Mouse (Mus musculus) retina, postnatal 7 days (tissue): ENCODE data around the gene Myh7b.

Source experiments
- DNase-seq: peaks from one replicate; pipeline ENCODE4 v3.0.0-alpha.2; 2012; ENCODE audit warnings: low read depth, low spot score

Myh7b gene

DNA sequence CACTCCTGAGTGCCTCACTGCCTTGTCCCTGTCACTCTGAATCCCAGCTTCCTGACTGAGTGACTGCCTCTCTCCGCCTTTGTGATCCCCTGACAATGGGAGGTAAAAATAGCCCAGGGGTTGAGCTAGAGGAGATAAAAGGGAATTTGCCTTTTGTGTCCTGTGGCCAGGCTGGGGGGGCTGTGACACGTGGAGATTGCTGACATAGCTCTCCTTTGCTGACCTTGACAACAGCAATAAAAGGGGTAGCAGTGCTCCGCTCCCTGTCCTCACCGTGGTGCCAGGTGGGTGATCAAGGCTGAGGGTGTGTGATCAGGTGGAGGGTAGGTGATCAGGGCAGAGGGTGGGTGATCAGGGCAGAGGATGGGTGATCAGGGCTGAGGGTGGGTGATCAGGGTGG, at the start of gene Myh7b:
TSS of gene Myh7b (plus strand) at position 235 of the 400 bp plus-strand sequence.
- no peak for DNase-seq

DNA sequence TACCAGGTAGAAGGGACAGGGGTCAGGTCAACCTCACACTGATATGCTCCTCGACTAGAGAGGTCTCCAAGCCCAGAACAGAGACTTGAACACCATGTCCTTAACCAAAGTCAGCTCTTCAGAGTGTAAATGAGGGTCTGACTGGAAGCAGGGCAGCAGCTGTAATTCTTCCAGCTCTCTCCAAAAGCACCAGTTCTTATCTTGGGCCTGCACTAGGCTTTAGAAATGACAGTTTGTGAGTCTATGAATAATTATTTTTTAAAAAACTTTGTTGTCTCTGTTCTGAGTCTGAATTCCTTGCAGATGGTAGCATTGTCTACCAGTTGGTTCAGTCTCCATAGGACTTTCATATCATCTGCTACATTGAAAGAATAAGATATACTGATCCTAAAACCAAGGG, 48.8 kb upstream of the Myh7b start:
- DNase-seq, result no peak

DNA sequence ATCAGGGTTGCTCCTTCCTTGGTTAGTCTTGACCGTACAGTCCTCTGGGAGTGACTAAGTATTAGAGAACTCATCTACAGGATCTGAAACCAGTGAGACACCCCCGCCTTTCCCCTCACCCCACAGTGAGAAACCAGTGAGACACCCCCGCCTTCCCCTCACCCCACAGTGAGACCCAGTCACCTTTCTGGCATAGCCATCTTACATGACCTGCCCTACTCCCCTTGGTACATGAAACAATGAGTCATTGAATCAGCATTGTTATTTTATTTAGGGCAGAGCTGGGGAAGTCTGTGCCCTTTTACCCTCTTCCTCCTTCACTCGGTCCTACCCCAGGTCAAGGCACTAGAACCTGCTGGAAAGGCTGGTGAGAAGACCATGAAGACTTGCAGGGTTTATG, 48.1 kb upstream of the Myh7b start:
- no peak for DNase-seq

DNA sequence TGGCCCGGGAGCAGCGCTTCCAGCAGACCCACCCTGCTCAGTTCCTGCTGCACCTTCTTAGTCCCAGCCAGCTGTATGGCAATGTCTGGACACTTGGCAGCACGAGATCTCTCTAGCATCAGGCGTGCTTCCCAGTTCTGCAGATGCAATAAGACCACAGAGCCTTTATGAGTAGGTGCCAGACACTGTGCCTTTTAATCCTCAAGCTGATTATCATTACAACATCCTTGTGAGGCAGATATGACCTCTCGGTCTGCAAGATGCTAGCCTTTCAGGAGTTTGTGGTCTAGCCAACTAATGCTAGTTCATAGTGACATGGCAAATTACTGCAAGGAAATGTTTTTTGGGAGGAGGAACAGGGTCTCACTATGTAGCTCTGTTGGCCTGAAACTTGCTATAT, 43.3 kb upstream of the Myh7b start:
- DNase-seq, result no peak

DNA sequence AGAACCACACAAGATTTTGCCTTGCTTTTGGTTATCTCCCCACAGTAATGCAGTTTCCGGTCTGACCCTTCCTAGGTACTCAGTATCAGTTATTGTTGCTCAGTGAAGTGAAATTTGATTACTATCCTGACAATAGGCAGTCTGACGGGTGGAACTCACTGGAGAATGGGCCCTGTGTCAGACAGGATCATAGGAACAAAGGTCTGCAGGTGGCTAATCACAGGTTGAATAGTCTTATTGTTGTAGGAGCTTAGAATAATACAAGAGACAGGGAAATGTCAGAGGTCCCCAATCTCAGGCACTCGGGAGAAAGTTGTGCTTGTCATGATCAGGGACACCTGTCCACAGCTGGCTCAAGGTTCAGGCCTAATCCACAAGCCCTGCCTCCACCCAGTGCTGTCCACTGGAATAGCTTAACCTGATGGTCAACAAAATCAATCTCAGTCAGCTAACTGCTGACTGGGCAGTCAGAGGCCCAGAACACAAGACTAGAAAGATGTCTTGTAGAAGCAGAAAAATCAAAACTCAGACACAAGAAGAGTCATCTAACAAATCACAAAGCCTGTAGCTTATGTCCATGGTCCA, 41.7 kb upstream of the Myh7b start:
- DNase-seq, result no peak

DNA sequence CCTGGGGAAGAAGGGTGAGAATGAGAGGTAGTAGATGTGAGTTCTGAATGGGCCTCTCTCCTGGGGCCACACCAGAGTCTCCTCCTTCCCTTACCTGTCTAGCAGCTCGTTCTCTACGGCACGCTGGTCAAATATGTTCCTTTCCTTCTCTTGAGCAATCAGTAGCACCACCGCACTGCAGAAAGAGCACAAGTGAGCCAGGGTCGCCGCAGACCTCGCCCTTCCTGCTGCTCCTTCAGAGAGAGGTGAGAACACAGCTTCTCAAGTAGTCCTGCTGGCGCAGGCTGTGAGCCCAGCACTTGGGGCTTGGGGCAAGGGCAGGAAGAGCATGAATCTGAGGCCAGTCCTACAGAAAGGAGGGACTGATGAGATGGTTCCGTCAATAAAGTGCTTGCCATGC, 38.0 kb upstream of the Myh7b start:
- DNase-seq, result no peak

DNA sequence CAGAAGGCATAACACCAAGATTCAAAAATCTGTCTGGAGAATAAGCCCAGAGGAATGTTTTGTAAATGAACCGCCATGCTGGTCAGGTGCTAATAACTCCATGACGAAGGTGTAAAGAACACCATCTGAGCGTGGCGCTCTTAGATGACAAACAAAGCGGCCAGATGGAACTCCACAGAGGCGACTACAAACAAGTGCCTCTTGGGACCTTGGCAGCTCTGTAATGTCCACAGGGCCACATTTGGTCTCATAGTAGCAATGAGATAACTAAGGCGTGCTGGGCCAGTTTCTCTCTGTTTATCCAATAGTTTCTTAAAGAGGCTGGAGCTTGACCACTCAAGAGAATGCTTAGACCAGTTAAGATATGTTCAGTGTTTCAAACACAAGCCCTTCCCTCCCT, 37.0 kb upstream of the Myh7b start:
- no peak for DNase-seq

DNA sequence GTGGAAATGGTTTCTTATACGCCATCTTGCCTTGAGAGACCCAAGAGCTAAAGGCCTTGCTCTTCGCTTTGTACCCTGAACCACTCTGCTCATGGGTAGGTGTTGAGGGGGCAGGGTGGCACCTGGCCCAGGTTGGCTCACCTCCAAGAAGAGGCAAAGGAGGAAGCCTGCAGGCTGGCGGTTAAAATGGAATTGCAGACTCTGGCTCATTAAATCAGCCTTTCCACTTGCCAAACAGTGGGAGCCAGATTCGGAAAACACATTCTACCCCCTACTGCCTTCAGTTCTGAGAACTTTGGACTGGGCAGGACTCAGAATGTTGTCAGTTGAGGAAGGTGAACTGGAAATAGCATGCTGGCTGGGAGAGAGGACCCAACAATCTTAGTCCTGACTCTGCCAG, 36.3 kb upstream of the Myh7b start:
- no peak for DNase-seq

DNA sequence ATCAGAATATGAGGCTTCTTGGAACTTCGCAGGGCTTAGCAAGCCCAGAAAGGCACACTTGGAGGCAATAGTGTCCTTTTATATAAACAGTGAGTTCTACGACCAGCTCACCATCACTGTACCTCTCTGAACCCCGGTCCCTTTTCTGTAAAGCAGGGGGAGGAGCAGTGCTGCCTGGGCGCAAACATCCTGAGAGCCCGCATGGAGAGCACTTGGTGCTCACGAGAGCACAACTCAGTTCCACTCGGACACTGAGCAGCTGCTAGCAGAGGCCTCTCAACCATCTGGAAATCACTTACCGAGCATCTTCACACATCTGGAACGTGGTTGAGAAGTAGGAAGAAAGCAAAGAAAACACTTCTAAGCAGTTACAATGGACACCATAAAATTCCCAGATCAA, 34.4 kb upstream of the Myh7b start:
- DNase-seq, result no peak

DNA sequence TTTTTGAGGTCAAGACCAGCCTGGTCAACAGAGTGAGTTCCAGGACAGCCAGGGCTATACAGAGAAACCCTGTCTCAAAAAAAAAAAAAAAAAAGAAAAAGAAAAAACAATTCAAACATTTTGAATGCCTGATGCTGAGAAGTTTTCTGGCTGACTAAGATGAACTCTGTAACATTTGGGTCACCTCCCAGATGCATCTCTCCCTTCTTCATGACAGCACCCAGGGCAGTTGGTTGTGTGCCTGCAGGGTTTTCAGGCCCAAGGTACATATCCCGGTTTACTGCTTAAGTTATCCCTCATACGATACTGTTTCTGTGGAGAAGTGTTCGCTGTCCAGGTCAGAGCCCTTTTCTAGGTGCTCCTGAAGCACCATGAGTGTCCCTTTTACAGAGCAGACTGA, 30.7 kb upstream of the Myh7b start:
- no peak for DNase-seq

DNA sequence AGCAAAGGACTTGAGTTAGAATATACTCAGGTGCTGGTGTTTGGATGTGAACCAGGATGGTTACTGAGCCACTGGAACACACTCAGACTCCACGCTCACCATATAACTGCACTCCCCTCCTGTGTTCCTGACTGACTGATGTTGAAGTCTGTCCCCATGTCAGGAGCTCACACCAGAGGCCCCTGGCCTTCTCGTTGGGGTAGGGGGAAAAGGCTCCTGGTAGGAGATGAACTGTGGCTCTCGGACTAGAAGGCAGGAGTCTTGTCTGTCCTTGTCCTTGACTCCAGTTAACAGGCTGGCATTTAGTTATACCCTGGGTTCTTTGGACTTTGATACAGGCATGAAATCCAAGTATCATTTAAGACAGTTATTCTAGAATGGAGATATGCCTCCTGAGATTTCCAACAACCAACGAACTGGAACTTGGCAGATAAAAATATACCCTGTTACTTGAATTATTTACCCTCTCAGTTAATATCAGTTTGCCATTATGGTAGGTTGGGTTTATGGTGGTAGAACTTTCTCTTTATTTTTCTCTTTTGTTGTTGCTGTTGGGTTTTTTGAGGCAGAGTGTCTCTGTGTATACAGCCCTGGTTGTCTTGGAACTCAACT, 28.5 kb upstream of the Myh7b start:
- no peak for DNase-seq

DNA sequence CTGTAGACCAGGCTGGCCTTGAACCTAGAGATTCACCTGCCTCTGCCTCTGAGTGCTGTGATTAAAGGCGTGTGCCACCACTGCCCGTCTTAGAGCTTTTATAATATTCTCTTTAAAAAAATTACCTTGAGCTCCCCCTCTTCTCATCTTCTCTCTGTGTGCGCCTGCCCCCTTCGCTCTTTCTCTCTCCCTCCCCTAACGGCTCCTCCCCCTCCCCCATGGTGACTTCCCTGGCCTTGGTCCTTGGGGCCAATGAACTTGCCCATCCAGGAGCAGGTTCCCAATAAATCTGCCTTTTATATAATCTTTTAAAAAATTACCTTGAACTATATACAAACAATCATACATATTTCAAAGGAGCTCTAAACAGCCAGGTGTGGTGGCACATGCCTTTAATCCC, 28.0 kb upstream of the Myh7b start:
- DNase-seq, result no peak

DNA sequence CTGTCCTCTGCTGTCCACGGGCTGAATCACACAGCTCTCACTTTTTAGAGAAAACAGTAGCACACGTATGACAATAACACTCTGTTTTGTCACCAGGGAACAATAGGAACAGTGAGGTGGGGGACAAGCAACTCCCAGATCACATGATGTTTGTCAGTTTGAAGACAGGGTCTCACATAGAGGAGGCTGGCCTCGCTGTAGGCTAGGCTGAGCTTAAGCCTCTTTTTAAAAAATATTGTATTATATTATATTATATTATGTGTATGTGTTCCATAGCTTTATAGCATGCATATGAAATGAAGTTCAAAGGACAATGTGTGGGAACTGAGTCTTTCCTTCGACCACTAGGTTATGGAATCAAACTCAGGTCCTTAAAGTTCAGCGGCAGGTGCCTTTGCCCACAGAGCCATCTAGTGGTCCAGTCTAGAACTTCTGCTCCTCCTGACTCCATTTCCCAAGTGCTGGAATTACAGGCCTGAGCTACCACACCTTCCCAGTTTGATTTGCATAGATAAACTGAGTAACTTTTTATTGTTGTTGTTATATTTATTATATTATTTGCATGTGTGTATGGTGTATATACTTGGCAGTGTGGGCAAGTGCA, 27.0 kb upstream of the Myh7b start:
- DNase-seq, result peak; percentile 37

DNA sequence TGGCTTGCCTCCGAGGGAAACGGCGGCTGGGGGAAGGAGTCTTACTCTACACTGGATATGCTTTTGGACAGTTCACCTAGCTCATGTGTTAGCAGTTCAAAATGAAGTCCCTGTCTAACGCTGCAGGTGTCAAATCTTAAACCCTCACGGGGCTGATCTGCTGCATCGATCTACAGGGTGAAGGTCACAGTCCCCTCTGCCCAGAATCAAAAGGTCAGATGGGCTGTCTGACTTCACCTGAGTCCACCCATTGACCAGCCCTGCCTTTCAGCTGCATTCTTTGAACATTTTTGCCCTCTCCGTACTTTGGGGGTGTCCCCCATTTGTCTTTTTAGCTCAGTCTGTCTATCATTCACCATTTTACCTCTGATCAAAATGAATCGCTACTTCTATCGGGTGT, 25.9 kb upstream of the Myh7b start:
- DNase-seq, result no peak

DNA sequence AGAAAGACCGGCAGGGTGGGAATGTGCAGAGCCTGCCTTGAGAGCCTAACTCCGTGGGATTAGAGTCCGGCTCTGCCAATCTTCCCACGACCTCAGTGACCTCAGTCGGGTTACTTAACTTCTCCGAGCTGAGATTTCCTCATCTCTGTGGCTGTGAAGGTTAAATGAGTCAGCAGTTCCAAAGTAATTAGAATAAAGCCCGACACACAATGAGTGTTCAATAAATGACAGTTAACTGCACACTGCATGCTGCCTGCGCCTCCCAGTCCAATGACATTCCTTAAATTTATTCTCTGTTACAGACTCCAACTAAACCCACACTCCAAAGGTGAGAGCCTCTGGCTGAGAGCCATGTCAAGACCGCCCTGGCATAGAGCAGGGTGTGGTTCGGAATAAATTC, 25.5 kb upstream of the Myh7b start:
- DNase-seq, result no peak

DNA sequence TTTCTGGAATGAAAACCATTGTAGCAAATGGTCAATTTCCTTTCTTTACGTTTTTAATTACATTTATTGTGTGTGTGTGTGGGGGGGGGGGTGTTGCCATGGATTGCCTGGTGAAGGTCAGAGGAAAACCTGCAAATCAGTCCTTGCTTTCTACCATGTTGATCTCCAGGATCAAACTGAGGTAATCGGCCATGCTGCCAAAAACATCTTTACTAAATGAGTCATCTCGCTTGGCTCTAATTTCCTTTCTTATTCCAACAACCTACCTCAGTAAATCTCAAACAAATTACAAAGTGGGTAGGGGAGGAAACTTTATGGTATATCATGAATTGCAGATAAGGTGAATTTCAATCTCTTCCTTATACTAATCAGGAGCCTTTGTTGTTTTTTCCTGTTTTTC, 22.9 kb upstream of the Myh7b start:
- DNase-seq, result no peak

DNA sequence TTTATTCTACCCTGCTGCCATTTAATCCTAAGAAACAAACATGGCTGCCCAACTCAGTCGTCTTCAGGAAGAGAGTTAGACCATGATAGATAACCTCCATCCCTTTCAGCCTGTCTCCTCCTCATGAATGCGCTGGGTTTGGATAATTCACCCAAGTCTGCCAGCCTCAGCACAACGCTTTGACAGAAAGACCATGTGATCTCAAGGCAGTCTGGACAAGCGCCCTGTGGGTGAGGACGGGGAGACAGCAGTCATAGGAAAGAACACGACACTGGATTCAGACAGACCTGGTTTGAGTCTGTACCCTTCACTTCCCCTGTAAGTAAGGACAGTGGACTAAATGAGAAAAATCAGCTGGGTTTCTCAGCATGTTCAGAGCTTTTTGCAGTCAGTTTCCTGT, 21.5 kb upstream of the Myh7b start:
- DNase-seq, result no peak

DNA sequence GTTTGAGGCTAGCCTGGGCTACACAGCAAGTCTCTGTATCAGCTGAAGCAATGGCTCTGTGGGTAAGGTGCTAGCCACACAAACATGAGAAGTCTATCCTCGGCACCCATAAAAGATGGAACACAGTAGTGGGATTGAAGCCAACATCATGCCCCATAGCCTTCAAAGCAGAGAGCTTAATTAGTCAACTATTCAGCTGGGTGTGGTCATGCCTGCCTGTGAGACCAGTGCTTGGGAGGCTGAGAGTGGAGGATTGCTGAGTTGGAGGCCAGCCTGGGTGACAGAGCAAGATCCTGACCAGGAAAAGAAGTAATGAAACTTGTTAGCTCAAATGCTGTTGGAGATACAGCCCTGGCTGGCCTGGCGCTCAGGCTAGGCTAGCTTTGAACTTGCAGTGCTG, 20.1 kb upstream of the Myh7b start:
- DNase-seq, result no peak

DNA sequence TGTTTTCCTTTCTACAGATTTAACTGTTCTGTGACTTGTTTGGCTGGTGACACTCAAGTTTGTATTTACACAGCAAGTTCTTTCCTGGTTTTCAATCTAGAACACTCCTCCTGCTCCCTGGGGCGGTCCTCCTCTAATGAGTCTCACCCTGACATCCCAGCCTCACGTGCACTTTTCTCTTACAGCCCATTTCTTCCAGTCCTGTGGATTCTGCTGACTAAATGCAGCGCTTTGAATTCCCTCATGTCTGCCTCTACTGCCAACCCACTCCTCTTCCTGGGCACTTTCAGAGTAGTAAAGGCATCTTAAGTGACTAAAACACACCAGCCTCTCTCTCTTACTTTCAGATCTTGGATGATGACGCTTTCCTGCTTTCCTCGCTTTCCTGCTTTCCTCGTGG, 19.3 kb upstream of the Myh7b start:
- no peak for DNase-seq

DNA sequence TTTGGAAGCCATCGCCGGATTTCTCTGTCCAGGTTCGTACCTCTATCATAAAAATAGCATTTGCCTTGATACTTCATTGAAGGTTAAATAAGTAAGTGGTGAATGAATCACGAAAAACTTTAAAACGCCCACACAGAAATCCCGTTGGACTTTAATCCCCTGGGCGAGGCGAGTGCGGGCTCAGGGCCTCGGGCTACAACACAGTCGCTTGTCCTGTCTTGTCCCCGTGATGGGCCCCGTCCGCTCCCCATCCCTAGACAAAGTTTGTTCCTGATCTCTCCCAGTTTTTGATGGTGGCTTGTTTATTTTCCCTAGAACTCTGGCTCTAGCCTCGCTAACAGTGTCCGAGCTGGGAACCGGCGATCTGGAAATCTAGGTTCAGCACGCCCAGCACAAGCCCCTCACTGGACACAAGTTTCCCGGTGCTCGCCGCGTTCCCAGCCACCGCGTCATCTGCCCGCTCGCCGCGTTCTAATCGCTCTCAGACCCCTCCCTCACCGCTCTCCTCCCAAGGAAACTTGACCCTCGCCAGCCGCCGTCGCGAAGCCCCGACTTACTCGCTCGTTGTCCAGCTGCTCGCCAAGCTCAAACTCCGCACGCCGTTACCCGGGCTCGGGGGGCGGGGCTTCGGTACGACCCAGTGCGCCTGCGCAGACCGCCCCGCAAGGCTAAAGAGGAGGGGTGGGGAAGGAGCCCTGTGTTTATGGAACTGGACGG, 18.7 kb upstream of the Myh7b start, which contains the start of gene Gss:
TSS of gene Gss (minus strand) at position 674 of the 717 bp plus-strand sequence.
- peak; percentile 98 for DNase-seq

DNA sequence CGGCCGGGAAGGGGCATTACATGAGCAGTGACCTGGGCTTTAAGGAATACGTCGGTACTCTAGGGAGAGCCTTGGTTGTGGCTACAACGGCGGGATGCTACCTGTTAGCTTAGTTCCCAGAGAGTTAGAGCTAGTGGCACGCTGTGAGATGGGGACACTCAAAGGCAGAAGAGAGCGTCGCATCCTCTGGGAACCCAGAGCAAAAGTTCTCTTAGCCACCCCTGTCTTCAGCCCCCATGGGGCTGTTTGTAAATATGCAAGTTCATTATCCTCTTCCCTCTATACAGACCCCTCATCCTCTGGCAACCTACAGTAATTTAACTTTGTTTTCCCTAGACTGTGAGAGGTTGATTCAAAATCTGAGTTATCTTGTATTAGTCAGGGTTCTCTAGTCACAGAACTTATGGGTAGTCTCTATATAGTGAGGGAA, 18.1 kb upstream of the Myh7b start:
- DNase-seq, result no peak

DNA sequence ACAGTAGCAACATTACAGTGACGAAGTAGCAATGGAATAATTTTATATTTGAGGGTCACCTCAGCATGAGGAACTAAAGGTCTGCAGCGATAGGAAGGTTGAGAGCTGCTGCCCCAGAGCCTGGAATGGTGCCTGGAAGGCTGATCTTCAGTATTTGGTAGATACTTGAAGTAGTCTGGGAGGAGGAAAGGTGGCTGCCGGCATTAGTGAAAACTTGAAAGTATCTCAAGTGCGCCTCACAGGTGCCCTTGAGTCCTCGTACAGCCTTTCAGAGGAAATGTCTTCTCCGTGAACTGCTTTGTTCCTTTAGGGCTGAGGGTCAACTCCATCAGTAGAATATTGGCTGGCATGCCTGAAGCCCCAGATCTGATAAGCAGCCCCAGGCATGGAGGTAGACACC, 15.5 kb upstream of the Myh7b start:
- no peak for DNase-seq

DNA sequence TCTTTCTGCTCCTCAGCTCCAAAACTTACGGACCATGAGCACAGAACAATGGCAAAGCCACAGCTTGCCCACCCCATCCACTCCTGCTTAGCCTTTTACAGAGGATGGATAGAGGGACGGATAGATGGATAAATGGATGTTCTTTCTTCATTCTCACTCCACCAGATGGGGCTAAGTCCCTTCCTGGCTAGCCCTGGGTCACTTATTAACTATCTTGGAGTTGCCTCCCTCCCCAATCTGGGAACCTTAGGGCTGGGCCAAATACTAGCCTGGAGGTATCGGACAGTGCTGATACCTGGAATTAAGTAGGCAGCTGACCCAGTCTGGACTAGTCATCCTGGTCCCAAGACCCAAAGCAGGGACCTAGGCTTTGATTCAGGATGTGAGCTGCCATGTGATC, 7.3 kb upstream of the Myh7b start:
- no peak for DNase-seq
